Mouse (Mus musculus) Muller cell, postnatal 12 days (primary cell): ENCODE results near the gene Dock4.

Experiments
- DNase-seq: peaks from one replicate; pipeline ENCODE4 v3.0.0-alpha.2; 2015; ENCODE audit errors: inconsistent ontology term

The Dock4 gene

GRCm38 (mm10) chr12:40767258-40767816, 321.6 kb downstream of the Dock4 start:
- no peak for DNase-seq

DNA sequence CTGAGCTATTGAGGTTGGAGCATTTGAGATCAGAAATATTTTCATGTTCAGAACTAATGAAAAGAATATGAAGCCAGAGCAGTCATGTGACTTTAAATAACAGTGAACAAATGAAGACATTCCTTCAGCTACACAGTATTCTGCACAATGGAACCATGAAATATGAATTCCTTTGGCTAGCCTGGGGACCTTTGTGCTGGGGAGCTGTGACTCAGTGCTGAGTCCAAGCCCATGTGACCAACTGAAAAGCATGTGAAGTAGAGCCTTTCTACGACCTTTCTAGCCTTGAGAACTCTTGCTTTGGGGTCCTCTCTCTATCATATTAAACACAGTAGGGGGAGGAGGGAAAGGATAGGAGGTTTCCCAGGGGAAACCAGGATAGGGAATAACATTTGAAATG, 327.3 kb downstream of the Dock4 start:
- DNase-seq = peak; percentile 50

GRCm38 (mm10) chr12:40781554-40781953, 335.8 kb downstream of the Dock4 start:
- DNase-seq = no peak

DNA sequence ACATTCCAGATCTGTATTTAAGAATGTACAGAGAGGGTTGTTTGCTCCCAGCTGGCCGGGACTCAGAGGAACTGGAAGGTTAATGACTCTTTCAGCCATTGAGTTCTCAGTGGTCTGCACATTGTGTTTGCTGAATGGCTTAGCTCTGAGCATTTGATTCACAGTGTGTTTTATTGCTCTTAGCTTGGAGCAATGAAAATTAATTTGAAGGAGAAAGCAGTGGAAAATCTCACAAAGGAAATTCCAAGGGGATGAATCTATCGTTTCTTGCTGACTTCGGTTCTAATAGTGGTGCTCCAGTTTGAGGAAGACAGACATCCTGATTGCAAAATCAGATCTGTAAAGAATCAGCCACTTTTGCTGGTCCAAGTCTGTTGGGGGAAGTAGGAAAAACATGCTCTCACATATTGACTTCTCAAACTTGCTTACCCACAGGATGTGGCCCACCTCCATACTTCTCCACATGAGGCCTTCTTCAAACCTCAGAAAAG, 342.9 kb downstream of the Dock4 start:
- peak; percentile 35 for DNase-seq

- DNase-seq = peak; percentile 16
These were observed 343.9 kb downstream of the Dock4 start for GRCm38 (mm10) chr12:40789379-40790361.

- DNase-seq = peak; percentile 40
These were observed 345.5 kb downstream of the Dock4 start for GRCm38 (mm10) chr12:40791221-40791620.

DNA sequence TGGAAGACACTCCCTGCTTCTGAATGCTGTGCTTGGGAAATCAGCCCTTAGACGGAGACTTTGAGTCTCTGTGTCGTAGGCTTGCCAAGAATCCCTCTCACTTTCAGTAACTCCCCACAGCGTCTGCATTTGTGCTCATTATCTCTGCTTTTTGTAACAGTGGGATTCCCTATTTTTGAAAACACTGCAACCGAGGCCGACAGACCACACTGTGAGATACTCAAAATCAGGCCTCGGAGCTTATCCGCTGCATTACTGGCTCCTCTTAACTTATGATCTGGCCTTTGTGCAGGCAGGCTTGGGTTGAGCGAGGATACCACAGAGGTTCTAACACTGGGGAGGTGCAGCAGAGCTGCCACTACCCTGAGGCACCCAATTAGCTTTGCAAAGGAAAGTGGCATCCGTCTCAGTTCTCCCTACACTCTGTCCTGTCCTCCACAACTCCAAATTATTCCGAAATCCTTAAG, 346.5 kb downstream of the Dock4 start:
- DNase-seq = peak; percentile 55

- no peak for DNase-seq
These were observed 348.3 kb downstream of the Dock4 start for GRCm38 (mm10) chr12:40794066-40794465.

GRCm38 (mm10) chr12:40794756-40795155, 349.0 kb downstream of the Dock4 start:
- no peak for DNase-seq

DNA sequence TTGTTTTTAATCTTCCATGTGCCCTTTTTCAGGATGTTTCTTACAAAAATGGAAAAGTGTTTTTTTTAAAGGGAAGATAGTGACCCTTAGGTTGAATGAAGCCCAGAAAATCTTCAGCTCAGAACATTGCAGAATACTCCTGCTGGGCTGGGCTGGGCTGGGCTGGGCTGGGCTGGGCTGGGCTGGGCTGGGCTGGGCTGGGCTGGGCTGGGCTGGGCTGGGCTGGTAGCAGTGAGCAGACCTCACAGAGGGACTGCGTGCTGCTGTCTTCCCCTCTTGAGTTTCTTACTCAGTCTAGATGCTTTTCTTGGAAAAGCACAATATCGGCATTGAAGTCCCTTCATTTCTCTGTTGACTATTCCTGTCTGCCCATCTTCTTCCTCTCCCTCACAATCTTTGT, 350.0 kb downstream of the Dock4 start:
- DNase-seq = no peak

GRCm38 (mm10) chr12:40796813-40797491, 351.2 kb downstream of the Dock4 start:
- DNase-seq = no peak

DNA sequence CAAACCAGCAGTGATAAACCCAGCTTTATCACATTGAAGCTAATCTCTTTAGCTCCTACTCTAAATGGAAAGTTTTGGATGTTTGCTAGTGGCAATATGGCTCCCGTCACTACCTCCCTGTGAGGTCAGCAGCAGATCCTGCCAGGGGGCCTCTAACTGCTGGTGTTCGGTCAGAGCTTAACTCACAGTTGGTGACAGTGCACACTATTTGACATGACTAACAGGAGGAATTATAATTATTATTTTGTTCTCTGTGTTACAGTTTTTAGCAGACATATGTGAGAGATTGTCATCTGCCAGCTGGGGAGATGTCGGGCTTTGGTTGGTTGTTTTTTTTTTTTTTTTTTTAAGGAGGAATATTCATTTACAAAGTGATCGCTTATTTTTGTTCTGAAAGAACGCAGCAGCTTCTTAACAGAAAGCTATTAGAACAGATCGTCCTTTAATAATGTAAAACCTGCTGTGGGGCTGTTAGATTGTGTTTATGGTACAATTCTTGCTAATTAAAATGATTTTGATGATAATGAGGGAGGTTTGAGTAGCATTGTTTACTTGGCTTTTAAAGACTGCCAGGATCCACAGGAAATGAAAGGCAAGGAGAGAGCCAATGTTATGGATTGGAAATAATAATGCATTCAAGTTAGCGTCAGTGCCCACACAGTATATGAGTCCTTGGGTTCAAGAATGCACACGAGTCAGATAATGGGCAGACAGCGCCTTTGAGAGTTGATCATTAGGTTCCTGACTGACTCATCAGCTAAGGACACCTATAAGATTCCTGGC, 352.0 kb downstream of the Dock4 start:
- peak; percentile 79 for DNase-seq

DNA sequence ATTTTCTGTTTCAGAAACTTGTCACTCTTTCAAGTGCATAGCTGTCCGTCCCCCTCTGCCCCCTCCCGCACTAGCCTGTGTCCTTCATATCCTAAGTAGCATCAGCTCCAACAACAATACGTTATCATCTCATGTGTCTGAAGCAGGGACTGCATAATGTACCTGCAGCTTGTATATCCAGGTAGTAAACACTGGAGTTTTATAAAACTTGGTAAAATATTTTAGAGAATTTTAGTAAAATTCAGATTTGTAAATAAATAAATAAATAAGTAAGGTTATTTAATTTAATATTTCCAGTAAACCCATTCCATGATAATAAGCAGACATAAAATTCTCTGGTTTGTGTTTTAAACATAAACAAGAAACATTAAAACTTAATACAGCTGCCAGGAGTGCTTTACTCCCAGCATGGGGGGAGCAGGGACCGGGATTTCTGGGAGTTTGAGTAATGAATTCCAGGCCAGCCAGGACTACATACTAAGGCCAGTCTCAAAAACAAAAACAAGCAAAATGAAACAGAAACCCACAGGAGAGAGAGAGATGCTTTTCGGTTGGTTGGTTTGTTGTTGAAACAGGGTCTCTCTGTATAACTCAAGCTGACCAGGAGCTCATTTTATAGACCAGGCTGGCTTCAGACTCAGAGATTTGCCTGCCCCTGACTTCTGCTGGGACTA, 352.7 kb downstream of the Dock4 start:
- DNase-seq = peak; percentile 73

DNA sequence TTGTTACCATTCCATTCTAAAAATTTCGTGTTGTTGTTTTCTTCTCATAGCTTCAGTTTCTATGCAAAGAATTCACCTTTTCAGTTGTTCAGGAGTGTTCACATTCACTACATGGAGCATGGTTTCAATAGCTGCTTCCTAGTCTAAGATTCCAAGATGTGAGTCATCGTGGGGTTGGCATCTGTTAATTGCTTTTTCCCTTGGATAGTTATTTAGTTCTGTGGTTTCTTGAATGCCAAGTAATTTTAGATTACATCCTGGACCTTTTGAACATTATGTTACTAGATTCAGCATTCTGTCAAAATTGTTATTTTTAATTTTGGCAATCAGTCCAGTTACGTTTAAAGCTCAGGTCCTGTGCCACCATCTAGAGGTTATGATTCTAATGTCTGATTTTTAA, 355.7 kb downstream of the Dock4 start:
- peak; percentile 78 for DNase-seq

DNA sequence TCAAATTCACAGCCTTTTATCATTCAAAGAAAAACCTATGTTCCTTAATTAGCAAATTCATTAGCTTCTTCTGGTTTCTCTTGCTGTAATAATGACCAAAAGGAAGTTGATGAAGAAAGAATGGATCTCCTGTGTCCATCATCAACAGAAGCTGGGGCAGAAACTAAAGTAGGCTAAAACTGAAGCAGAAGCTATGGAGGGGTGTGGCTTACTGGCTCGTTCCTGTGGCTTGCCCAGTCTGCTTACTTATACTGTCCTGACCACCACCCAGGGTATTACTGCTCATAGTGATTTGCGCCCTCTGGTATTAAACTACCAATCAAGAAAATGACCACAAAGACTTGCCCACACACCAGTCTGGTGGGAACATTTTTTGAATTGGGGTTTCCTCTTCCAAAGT, 359.5 kb downstream of the Dock4 start:
- DNase-seq = no peak

DNA sequence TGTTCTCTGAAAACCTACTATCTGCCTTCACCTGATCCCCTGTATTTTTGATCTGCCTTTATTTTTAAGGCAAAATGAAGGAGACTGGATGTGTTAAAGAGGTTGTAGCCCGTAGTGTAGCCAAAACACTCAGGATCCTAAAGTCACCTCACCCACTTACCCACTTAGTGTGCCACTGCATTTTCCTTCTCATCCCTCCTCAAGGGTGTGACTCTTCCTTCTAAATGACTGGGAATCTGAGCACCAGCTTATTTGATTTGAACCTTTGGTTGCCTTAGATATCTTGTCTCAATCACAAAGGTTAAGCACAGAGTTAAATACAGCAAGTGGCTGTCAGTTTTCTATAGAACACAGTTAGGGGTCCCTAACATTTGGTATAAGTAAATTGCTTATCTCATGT, 362.2 kb downstream of the Dock4 start:
- no peak for DNase-seq

- peak; percentile 57 for DNase-seq
These were observed 367.7 kb downstream of the Dock4 start for GRCm38 (mm10) chr12:40813474-40813873.

DNA sequence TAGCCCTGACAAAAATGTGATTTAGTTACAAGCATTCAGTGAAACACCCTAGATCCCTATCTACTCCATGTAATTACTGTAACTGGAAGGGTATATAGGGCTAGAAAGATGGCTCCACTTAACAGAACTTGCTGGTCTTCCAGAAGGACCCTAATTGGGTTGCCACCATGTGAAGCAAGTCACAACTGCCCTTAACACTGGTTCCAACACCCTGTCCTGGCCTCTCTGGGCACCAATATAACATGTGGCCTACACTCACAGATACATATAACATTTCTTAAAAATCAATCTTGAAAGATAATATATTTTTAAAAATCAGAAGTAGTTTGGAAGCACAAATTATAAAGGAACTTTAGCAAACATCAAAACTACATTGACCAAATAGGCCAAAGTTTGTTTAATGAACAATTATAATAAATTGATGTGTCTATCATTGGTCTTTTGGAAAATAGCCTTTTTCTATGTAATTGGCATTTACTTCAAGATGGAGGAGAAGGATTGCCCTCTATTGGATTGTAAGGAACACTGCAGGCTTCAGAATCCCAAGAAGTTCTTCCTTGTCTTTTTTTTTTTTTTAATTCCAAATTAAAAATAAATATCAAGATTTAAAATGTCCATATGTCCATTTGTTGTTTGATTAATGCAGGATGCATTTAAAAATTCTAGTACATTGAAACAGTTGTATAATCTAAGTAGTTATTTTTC, 369.1 kb downstream of the Dock4 start:
- DNase-seq = no peak

GRCm38 (mm10) chr12:40818046-40818708, 372.4 kb downstream of the Dock4 start:
- no peak for DNase-seq

- no peak for DNase-seq
These were observed 377.9 kb downstream of the Dock4 start for GRCm38 (mm10) chr12:40823631-40824030.
